Mouse (Mus musculus) hindbrain, embryonic 13.5 days (tissue): Measurements from ENCODE around the gene Dip2b. TPM values are rescaled to one million over a fixed set of nuclear protein-coding genes. Genes with fewer than 3 reads are reported as not detected.

Experiments used
- ATAC-seq: fragments of 200-750 bp; cut with Nextera tagmentation; 2 replicates; pipeline ENCODE4 v1.8.0; 2017; ENCODE audit warnings: moderate TSS enrichment; ENCODE audit not compliant: low FRiP score
- H3K27ac ChIP-seq: fragments of 300-500 bp; sonication (generic); 2 replicates; pipeline ENCODE4 v1.5.1; 2015; ENCODE audit warnings: inconsistent platforms, mild to moderate bottlenecking, moderate library complexity
- H3K27me3 ChIP-seq: fragments of 300-500 bp; sonication (generic); 2 replicates; pipeline ENCODE4 v1.6.1; 2015; ENCODE audit warnings: mild to moderate bottlenecking, inconsistent platforms
- H3K36me3 ChIP-seq: fragments of 300-500 bp; sonication (generic); 2 replicates; pipeline ENCODE4 v1.6.1; 2015; ENCODE audit warnings: mild to moderate bottlenecking, inconsistent platforms
- H3K4me1 ChIP-seq: fragments of 300-500 bp; sonication (generic); replicated peaks from 2 replicates; pipeline ENCODE4 v1.6.1; 2015; ENCODE audit warnings: inconsistent platforms
- H3K4me2 ChIP-seq: fragments of 300-500 bp; sonication (generic); 2 replicates; pipeline ENCODE4 v1.6.1; 2015; ENCODE audit warnings: inconsistent platforms, mild to moderate bottlenecking, moderate library complexity
- H3K4me3 ChIP-seq: fragments of 300-500 bp; sonication (generic); 2 replicates; pipeline ENCODE4 v1.5.1; 2015; ENCODE audit warnings: mild to moderate bottlenecking, inconsistent platforms
- H3K9ac ChIP-seq: fragments of 300-500 bp; sonication (generic); 2 replicates; pipeline ENCODE4 v1.6.1; 2015; ENCODE audit warnings: mild to moderate bottlenecking, inconsistent platforms
- H3K9me3 ChIP-seq: fragments of 300-500 bp; sonication (generic); 2 replicates; pipeline ENCODE4 v1.6.1; 2016; ENCODE audit warnings: inconsistent platforms
- WGBS: fragments of 180-500 bp; shearing (Covaris S2); methylation state at CpG from one replicate; pipeline ENCODE4 v1.1.7; 2015; 5-methylcytosine and 5-hydroxymethylcytosine counted together
- polyA plus RNA-seq: library from polyadenylated mRNA; unstranded; fragments of >200 nt; fragmentation: Nextera tagmentation; extraction: Ambion mirVana; gene quantifications from 2 replicates; pipeline ENCODE4 v1.2.1, GENCODE M21; 2015

Gene Dip2b
- polyA plus RNA-seq, 1 experiment from 2014 or later, result 19.1 TPM

GRCm38 (mm10) chr15:100153024-100153423 lies 114.6 kb downstream of the Dip2b start:
- no peak overlapping the region for H3K4me3 ChIP-seq
- H3K27me3 ChIP-seq, result no peaks in the 10 kb centered on the region
- H3K4me2 ChIP-seq, result no peak overlapping the region
- peaks cover 53% of the 10 kb centered on the region for H3K36me3 ChIP-seq
- H3K27ac ChIP-seq, result no peak overlapping the region
- no peak for ATAC-seq
- H3K4me1 ChIP-seq, result peaks cover 28% of the 10 kb centered on the region
- H3K9ac ChIP-seq, result no peak overlapping the region
- H3K9me3 ChIP-seq, result no peaks in the 10 kb centered on the region
- 85% methylated on average over 3 of the region's 3 CpGs for WGBS

- WGBS, result 95% methylated on average over 4 of the region's 4 CpGs
- no peak for ATAC-seq
- H3K36me3 ChIP-seq, result peaks cover 72% of the 10 kb centered on the region
- H3K4me2 ChIP-seq, result no peak overlapping the region
- peaks cover 6% of the 10 kb centered on the region for H3K4me1 ChIP-seq
- no peaks in the 10 kb centered on the region for H3K9me3 ChIP-seq
- H3K4me3 ChIP-seq, result no peak overlapping the region
- H3K9ac ChIP-seq, result no peak overlapping the region
- no peaks in the 10 kb centered on the region for H3K27me3 ChIP-seq
- H3K27ac ChIP-seq, result no peak overlapping the region
Observed at GRCm38 (mm10) chr15:100156095-100156707, 117.7 kb downstream of the Dip2b start.

DNA sequence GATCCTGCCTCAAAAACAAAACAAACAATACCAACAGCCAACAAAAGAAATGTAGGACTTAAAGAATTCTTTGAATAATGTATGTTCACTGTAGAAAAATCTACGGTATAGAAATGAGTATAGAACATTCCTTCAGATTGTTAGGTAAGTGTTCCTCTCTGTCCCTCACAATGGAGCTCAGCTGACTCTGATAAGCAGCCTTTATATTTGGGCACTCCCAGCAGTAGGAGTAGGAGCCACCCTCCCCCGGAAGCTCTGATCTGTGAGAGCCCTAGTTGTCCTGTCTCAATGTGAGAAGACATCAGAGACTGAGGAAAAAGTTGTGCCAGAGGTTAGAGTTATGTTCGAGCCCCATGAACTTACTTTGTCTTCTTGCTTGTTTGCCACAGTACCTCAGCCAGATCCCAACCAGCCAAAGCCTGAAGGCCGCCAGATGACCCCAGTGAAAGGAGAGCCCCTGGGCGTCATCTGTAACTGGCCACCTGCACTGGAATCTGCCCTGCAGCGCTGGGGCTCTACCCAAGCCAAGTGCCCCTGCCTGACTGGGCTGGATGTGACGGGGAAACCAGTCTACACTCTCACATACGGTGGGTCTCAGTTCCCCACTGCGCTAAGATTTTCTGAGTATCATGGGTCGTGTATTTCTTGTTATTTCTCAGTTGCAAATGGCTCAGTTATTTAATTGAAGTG lies 118.5 kb downstream of the Dip2b start:
- WGBS, result 87% methylated on average over 10 of the region's 10 CpGs
- no peaks in the 10 kb centered on the region for H3K4me1 ChIP-seq
- H3K27me3 ChIP-seq, result no peaks in the 10 kb centered on the region
- no peak overlapping the region for H3K4me3 ChIP-seq
- ATAC-seq, result no peak
- H3K4me2 ChIP-seq, result no peak overlapping the region
- no peak overlapping the region for H3K9ac ChIP-seq
- peaks cover 79% of the 10 kb centered on the region for H3K36me3 ChIP-seq
- H3K9me3 ChIP-seq, result no peaks in the 10 kb centered on the region
- H3K27ac ChIP-seq, result no peak overlapping the region

- Histone ChIP-seq H3K36me3 (peaks cover 88% of the 10 kb centered on the region), H3K9ac (no peak overlapping the region), H3K4me3 (no peak overlapping the region), H3K27ac (no peak overlapping the region), H3K9me3 (no peaks in the 10 kb centered on the region), H3K27me3 (no peaks in the 10 kb centered on the region), H3K4me2 (no peak overlapping the region), H3K4me1 (no peaks in the 10 kb centered on the region)
- WGBS, result 93% methylated on average over 10 of the region's 10 CpGs
- ATAC-seq, result no peak
Observed at GRCm38 (mm10) chr15:100158985-100159384, 120.5 kb downstream of the Dip2b start.

DNA sequence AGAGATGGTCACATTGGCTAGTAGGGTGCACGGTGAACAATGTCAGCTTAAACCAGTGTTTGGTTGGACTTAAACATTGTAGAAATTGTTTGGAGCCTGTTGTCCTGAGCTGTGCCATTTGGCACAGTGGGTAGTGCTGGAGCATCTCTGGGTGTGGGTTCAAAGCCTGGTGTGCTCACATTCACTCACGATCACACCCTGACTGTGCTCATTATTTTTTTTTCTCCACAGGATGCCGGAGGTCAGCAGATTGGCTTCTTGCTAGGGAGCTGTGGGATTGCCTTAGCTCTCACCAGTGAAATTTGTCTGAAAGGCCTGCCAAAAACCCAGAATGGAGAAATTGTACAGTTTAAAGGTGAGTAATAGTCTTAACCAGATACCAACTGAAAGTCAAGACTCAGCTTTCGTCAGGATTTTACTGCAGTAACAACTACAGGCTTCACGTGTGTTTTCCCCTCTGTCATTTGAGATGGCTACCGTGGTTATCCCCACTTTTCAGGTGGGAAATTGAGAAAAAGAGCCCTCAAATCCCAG lies 123.3 kb downstream of the Dip2b start:
- H3K9me3 ChIP-seq, result no peaks in the 10 kb centered on the region
- 90% methylated on average over 6 of the region's 6 CpGs for WGBS
- no peaks in the 10 kb centered on the region for H3K27me3 ChIP-seq
- ATAC-seq, result no peak
- H3K4me1 ChIP-seq, result no peaks in the 10 kb centered on the region
- H3K27ac ChIP-seq, result no peak overlapping the region
- H3K9ac ChIP-seq, result no peak overlapping the region
- H3K36me3 ChIP-seq, result peaks cover 73% of the 10 kb centered on the region
- no peak overlapping the region for H3K4me2 ChIP-seq
- H3K4me3 ChIP-seq, result no peak overlapping the region

GRCm38 (mm10) chr15:100163381-100164051 lies 125.1 kb downstream of the Dip2b start:
- H3K4me1 ChIP-seq, result no peaks in the 10 kb centered on the region
- 67% methylated on average over 3 of the region's 3 CpGs for WGBS
- H3K36me3 ChIP-seq, result peaks cover 73% of the 10 kb centered on the region
- H3K4me3 ChIP-seq, result no peak overlapping the region
- H3K9ac ChIP-seq, result no peak overlapping the region
- H3K27me3 ChIP-seq, result no peaks in the 10 kb centered on the region
- no peak for ATAC-seq
- H3K27ac ChIP-seq, result no peak overlapping the region
- no peaks in the 10 kb centered on the region for H3K9me3 ChIP-seq
- H3K4me2 ChIP-seq, result no peak overlapping the region

- Histone ChIP-seq H3K27me3 (no peaks in the 10 kb centered on the region), H3K9ac (no peak overlapping the region), H3K9me3 (no peaks in the 10 kb centered on the region), H3K4me1 (no peaks in the 10 kb centered on the region), H3K4me2 (no peak overlapping the region), H3K27ac (peak overlapping the region; percentile 37; the same call in 1 of the 2 replicates), H3K4me3 (no peak overlapping the region), H3K36me3 (peaks cover 77% of the 10 kb centered on the region)
- WGBS, result 80% methylated on average over 3 of the region's 3 CpGs
- ATAC-seq, result no peak
Observed at GRCm38 (mm10) chr15:100166464-100166863, 128.0 kb downstream of the Dip2b start.

DNA sequence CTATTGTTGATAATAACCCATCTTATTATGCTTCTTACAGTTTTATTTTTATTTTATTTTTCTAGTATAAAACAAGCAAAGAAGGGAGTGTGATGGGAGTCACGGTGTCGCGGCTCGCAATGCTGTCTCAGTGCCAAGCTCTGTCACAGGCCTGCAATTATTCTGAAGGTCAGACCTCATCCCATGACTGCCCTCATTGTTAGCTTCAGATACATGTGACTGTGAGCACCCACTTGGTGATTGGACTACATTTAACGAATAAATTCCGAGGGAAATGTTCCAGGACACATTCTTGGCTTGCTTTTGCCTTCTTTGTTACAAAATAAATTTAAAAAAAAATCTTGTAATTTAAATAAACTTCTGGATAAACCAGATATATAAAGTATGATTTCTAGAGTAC lies 129.3 kb downstream of the Dip2b start:
- peaks cover 76% of the 10 kb centered on the region for H3K36me3 ChIP-seq
- no peak overlapping the region for H3K27ac ChIP-seq

GRCm38 (mm10) chr15:100168191-100168606 lies 129.7 kb downstream of the Dip2b start:
- Histone ChIP-seq H3K4me2 (no peak overlapping the region), H3K27me3 (no peaks in the 10 kb centered on the region), H3K4me1 (no peaks in the 10 kb centered on the region), H3K9me3 (no peaks in the 10 kb centered on the region), H3K36me3 (peaks cover 76% of the 10 kb centered on the region), H3K27ac (peak overlapping the region; percentile 60), H3K9ac (no peak overlapping the region), H3K4me3 (no peak overlapping the region)
- WGBS, result 92% methylated on average over 8 of the region's 8 CpGs
- no peak for ATAC-seq

More for the DNA sequence above, 129.3 kb downstream of the Dip2b start:
- no peak overlapping the region for H3K4me2 ChIP-seq
- no peaks in the 10 kb centered on the region for H3K27me3 ChIP-seq
- no peak for ATAC-seq
- 73% methylated on average over 6 of the region's 6 CpGs for WGBS
- no peak overlapping the region for H3K9ac ChIP-seq
- H3K4me3 ChIP-seq, result no peak overlapping the region
- H3K9me3 ChIP-seq, result no peaks in the 10 kb centered on the region
- H3K4me1 ChIP-seq, result no peaks in the 10 kb centered on the region

DNA sequence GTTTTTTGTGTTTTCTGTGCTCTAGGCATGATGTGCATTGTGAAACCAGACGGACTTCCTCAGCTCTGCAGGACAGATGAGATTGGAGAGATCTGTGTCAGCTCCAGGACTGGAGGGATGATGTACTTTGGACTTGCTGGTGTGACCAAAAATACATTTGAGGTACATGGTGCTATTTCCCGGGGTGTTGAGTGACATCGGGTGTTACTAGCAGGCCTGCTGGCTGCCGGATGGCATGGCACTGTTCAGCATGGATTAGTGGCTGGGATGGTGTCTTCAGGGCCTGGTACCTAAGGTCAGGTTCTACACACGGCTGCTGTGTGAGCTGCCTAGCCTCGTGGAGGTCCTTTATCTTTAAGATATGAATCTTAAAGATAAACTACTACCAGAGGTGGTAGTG lies 136.7 kb downstream of the Dip2b start:
- Histone ChIP-seq H3K4me3 (no peak overlapping the region), H3K4me2 (no peak overlapping the region), H3K9me3 (no peaks in the 10 kb centered on the region), H3K9ac (no peak overlapping the region), H3K27ac (no peak overlapping the region), H3K27me3 (no peaks in the 10 kb centered on the region), H3K4me1 (no peaks in the 10 kb centered on the region), H3K36me3 (peaks cover 85% of the 10 kb centered on the region)
- 94% methylated on average over 6 of the region's 6 CpGs for WGBS
- no peak for ATAC-seq

DNA sequence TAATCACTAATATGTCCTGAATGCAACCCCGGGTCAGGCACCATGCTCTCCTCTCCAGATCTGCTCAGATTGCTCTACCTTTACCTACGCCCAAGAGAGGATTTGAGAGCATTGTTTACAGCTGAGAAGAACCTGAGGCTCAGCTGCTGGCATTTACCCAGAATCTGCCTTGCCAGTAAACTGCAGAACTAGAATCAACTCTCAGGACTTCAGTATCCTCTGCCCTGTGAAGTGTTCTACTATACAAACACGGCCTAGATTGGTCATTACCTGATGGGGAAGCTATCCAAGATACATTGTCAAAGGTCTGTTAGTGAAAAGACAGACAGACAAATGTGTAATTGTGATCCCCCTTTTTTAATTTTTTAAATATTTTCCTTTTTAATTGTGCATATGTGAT lies 138.7 kb downstream of the Dip2b start:
- H3K27ac ChIP-seq, result no peak overlapping the region
- H3K36me3 ChIP-seq, result peaks cover 84% of the 10 kb centered on the region
- no peak overlapping the region for H3K9ac ChIP-seq
- no peaks in the 10 kb centered on the region for H3K9me3 ChIP-seq
- H3K4me1 ChIP-seq, result no peaks in the 10 kb centered on the region
- no peak overlapping the region for H3K4me3 ChIP-seq
- 92% methylated on average over 3 of the region's 3 CpGs for WGBS
- no peaks in the 10 kb centered on the region for H3K27me3 ChIP-seq
- no peak for ATAC-seq
- H3K4me2 ChIP-seq, result no peak overlapping the region

DNA sequence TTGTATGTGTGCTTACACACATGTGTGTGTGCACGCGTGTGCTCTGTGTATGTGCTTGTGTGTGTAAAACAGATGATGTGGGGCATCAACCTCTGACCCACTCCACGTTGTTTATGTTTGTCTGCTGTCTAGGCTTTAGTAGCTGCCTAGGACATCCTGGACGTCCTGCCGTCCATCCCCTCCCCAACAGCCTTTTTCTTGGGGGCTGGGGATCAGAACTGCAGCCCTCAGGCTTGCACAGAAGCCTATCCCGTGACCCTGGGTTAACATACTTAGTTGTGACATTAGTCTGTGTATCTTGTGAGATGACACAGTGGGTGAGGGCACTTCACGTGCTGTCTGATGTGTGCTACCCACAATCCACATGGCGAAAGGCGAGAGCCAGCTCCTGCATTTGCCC lies 139.1 kb downstream of the Dip2b start:
- Histone ChIP-seq H3K9ac (no peak overlapping the region), H3K4me2 (no peak overlapping the region), H3K27ac (no peak overlapping the region), H3K27me3 (no peaks in the 10 kb centered on the region), H3K9me3 (no peaks in the 10 kb centered on the region), H3K36me3 (peaks cover 84% of the 10 kb centered on the region), H3K4me1 (no peaks in the 10 kb centered on the region), H3K4me3 (no peak overlapping the region)
- no peak for ATAC-seq
- WGBS, result 89% methylated on average over 9 of the region's 9 CpGs
